Comparison of ENCODE assay signal across 21 mouse cellular contexts in the genomic region with DNA sequence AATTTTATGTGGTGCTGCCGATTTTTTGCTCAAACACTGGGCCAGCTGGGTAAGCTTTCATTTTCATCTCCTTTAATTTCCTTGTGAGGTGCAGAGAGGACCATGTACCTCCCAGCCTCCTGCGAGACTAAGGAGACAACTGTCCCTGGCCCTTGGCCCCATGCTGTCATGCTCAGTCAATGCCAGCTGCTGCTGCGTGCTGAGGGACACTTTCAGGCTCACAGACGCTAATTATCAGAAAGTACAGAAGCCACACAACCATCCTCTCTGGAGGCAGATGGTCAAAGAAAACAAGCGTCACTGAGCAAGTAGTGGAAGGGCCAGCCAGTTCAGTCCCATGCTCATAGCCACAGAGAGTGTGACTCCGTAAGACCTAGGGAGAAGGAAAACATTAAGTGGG.
A peak's percentile ranks its signal among the peaks of the same experiment; 100 is the strongest.
DNase-seq lines count a peak whose midpoint lies in the region; ATAC-seq lines count a peak whose summit lies in the region.
"Had no signal": no experiment of that assay in that cellular context is flagged by ENCODE, and none has a peak within 500 bp of the region (broad histone marks: within the 10 kb centered on the region; RNA-seq: fewer than 3 reads in every experiment).

No protein-coding gene starts in this region.

- H3K27me3 ChIP-seq in embryonic facial prominence, embryonic 14.5 days (replicated peaks; ENCODE audit: control insufficient read depth, insufficient read depth, low read length) = no peaks in the 10 kb centered on the region
- no peaks in the 10 kb centered on the region for H3K27me3 ChIP-seq in embryonic facial prominence, embryonic 10.5 days (replicated peaks; ENCODE audit: low read depth, poor library complexity, severe bottlenecking)
- no peaks in the 10 kb centered on the region for H3K27me3 ChIP-seq in forebrain, embryonic 16.5 days (replicated peaks; ENCODE audit: control insufficient read depth, insufficient read depth, low read length)
- H3K27me3 ChIP-seq in forebrain, embryonic 12.5 days = no peaks in the 10 kb centered on the region
- H3K27me3 ChIP-seq: CH12.LX; heart, embryonic 15.5 days; hindbrain, embryonic 15.5 days; Patski had no signal

- 69% methylated on average over 6 of the region's 6 CpGs for WGBS in embryonic facial prominence, embryonic 14.5 days
- WGBS in embryonic facial prominence, embryonic 10.5 days = 76% methylated on average over 6 of the region's 6 CpGs
- WGBS in forebrain, embryonic 16.5 days = 53% methylated on average over 6 of the region's 6 CpGs
- WGBS in forebrain, embryonic 12.5 days = 73% methylated on average over 6 of the region's 6 CpGs

- no peak overlapping the region for H3K4me2 ChIP-seq in embryonic facial prominence, embryonic 14.5 days (ENCODE audit: low read depth, low read length)
- H3K4me2 ChIP-seq in forebrain, embryonic 16.5 days (ENCODE audit: low read length) = no peak overlapping the region
- H3K4me2 ChIP-seq in forebrain, embryonic 12.5 days = no peak overlapping the region
- H3K4me2 ChIP-seq: heart, embryonic 11.5 days; heart, embryonic 15.5 days; hindbrain, embryonic 15.5 days had no signal

- no peak overlapping the region for H3K27ac ChIP-seq in embryonic facial prominence, embryonic 14.5 days (replicated peaks; ENCODE audit: low read depth, low read length)
- H3K27ac ChIP-seq in embryonic facial prominence, embryonic 10.5 days (replicated peaks) = no peak overlapping the region
- peak overlapping the region; percentile 61 for H3K27ac ChIP-seq in forebrain, embryonic 16.5 days (ENCODE audit: low read length)
- no peak overlapping the region for H3K27ac ChIP-seq in forebrain, embryonic 12.5 days
- H3K27ac ChIP-seq: heart, adult 2 months; heart, embryonic 15.5 days; hindbrain, embryonic 15.5 days had no signal

- intact Hi-C loops in left cerebral cortex, postnatal 4 days (cut with DNase I) = no loop called here

- 0 out of 2 replicates have a peak, but pooled peaks cover 3% of the 10 kb centered on the region for H3K4me1 ChIP-seq in embryonic facial prominence, embryonic 14.5 days (ENCODE audit: control insufficient read depth, insufficient read depth, low read length)
- peaks cover 15% of the 10 kb centered on the region for H3K4me1 ChIP-seq in embryonic facial prominence, embryonic 10.5 days
- H3K4me1 ChIP-seq in forebrain, embryonic 16.5 days (replicated peaks; ENCODE audit: control insufficient read depth, insufficient read depth, low read length) = peaks cover 20% of the 10 kb centered on the region
- peaks cover 17% of the 10 kb centered on the region for H3K4me1 ChIP-seq in forebrain, embryonic 12.5 days

- DNase-seq in embryonic facial prominence, embryonic 14.5 days (ENCODE audit: low spot score) = no peak
- no peak for DNase-seq in embryonic facial prominence, embryonic 10.5 days (ENCODE audit: low spot score)
- DNase-seq in left cerebral cortex, postnatal 4 days = peak; percentile 62
- DNase-seq in left cerebral cortex, adult 8-10 months (ENCODE audit: low spot score in 2 of 2) = no peak
- DNase-seq in retina, postnatal 1 day = peak; percentile 59
- DNase-seq: adrenal gland, postnatal 25 days; cerebellum, adult 11 months; cerebellum, adult 9-10 months; gastrocnemius, postnatal 36 days; heart, adult 2 months; heart, postnatal 14 days; kidney, adult 11 months; kidney, adult 9 months had no signal

- H3K9ac ChIP-seq in embryonic facial prominence, embryonic 14.5 days (ENCODE audit: low read depth, low read length) = no peak overlapping the region
- no peak overlapping the region for H3K9ac ChIP-seq in forebrain, embryonic 16.5 days (replicated peaks; ENCODE audit: low read depth, low read length)
- no peak overlapping the region for H3K9ac ChIP-seq in forebrain, embryonic 12.5 days
- H3K9ac ChIP-seq: heart, embryonic 15.5 days; hindbrain, embryonic 15.5 days had no signal

- H3K9me3 ChIP-seq in embryonic facial prominence, embryonic 14.5 days (ENCODE audit: control insufficient read depth, low read length) = no peaks in the 10 kb centered on the region
- no peaks in the 10 kb centered on the region for H3K9me3 ChIP-seq in embryonic facial prominence, embryonic 10.5 days
- H3K9me3 ChIP-seq in forebrain, embryonic 16.5 days (ENCODE audit: control insufficient read depth, low read length) = no peaks in the 10 kb centered on the region
- no peaks in the 10 kb centered on the region for H3K9me3 ChIP-seq in forebrain, embryonic 12.5 days
- H3K9me3 ChIP-seq: heart, embryonic 15.5 days; hindbrain, embryonic 15.5 days had no signal

- 0 out of 2 replicates have a peak, but pooled peaks have one; percentile 18 for ATAC-seq in embryonic facial prominence, embryonic 14.5 days (ENCODE audit: low read depth)
- peak; percentile 59 for ATAC-seq in forebrain, embryonic 16.5 days
- ATAC-seq in forebrain, embryonic 12.5 days (ENCODE audit: low FRiP score) = no peak
- ATAC-seq: activated CD4-positive, CD25-positive, alpha-beta regulatory T cell, adult 4 months; Patski had no signal

- no peak overlapping the region for H3K4me3 ChIP-seq in embryonic facial prominence, embryonic 14.5 days (ENCODE audit: low read depth, low read length)
- H3K4me3 ChIP-seq in embryonic facial prominence, embryonic 10.5 days = no peak overlapping the region
- H3K4me3 ChIP-seq in forebrain, embryonic 16.5 days (replicated peaks; ENCODE audit: low read length) = no peak overlapping the region
- H3K4me3 ChIP-seq in forebrain, embryonic 12.5 days (replicated peaks) = no peak overlapping the region
- H3K4me3 ChIP-seq: heart, adult 2 months; heart, embryonic 15.5 days; hindbrain, embryonic 15.5 days had no signal

- H3K36me3 ChIP-seq in embryonic facial prominence, embryonic 14.5 days (ENCODE audit: control insufficient read depth, insufficient read depth, low read length) = no peaks in the 10 kb centered on the region
- no peaks in the 10 kb centered on the region for H3K36me3 ChIP-seq in embryonic facial prominence, embryonic 10.5 days (replicated peaks)
- H3K36me3 ChIP-seq in forebrain, embryonic 16.5 days (ENCODE audit: control insufficient read depth, insufficient read depth) = no peaks in the 10 kb centered on the region
- no peaks in the 10 kb centered on the region for H3K36me3 ChIP-seq in forebrain, embryonic 12.5 days (replicated peaks)
- H3K36me3 ChIP-seq: heart, embryonic 15.5 days; hindbrain, embryonic 15.5 days had no signal

Comparison
In these comparisons a context has a peak if more than half of its experiments do, and no peak if none do; other contexts are left out.
1. DNase-seq: peak in left cerebral cortex, postnatal 4 days (single experiment) and retina, postnatal 1 day (single experiment); none in embryonic facial prominence, embryonic 14.5 days (single experiment), embryonic facial prominence, embryonic 10.5 days (single experiment) and left cerebral cortex, adult 8-10 months (0 of 2).